Mouse (Mus musculus) limb, embryonic 12.5 days (tissue): ENCODE results near the gene Fbxw7. TPM values are rescaled to one million over a fixed set of nuclear protein-coding genes. Genes with fewer than 3 reads are reported as not detected.

Experiments used
- ATAC-seq: fragments of 200-750 bp; cut with Nextera tagmentation; 2 replicates; pipeline ENCODE4 v1.8.0; 2017; ENCODE audit warnings: low read depth, moderate TSS enrichment; ENCODE audit not compliant: insufficient number of reproducible peaks, insufficient read depth, low FRiP score, low TSS enrichment
- H3K27ac ChIP-seq: fragments of 300-500 bp; sonication (generic); 2 replicates; pipeline ENCODE4 v1.5.1; 2016; ENCODE audit warnings: mild to moderate bottlenecking, moderate library complexity
- H3K27me3 ChIP-seq: fragments of 300-500 bp; sonication (generic); 2 replicates; pipeline ENCODE4 v1.6.1; 2016; ENCODE audit warnings: mild to moderate bottlenecking, moderate library complexity
- H3K36me3 ChIP-seq: fragments of 300-500 bp; sonication (generic); 2 replicates; pipeline ENCODE4 v1.6.1; 2016; ENCODE audit warnings: mild to moderate bottlenecking, moderate library complexity
- H3K4me1 ChIP-seq: fragments of 300-500 bp; sonication (generic); replicated peaks from 2 replicates; pipeline ENCODE4 v1.6.1; 2016
- H3K4me2 ChIP-seq: fragments of 300-500 bp; sonication (generic); 2 replicates; pipeline ENCODE4 v1.6.1; 2016; ENCODE audit warnings: mild to moderate bottlenecking, moderate library complexity
- H3K4me3 ChIP-seq: fragments of 300-500 bp; sonication (generic); replicated peaks from 2 replicates; pipeline ENCODE4 v1.5.1; 2016; ENCODE audit warnings: mild to moderate bottlenecking
- H3K9ac ChIP-seq: fragments of 300-500 bp; sonication (generic); replicated peaks from 2 replicates; pipeline ENCODE4 v1.6.1; 2016; ENCODE audit warnings: mild to moderate bottlenecking, moderate library complexity
- H3K9me3 ChIP-seq: fragments of 300-500 bp; sonication (generic); 2 replicates; pipeline ENCODE4 v1.6.1; 2016; ENCODE audit warnings: mild to moderate bottlenecking, moderate library complexity
- WGBS: fragments of 180-500 bp; shearing (Covaris S2); methylation state at CpG from one replicate; pipeline ENCODE4 v1.1.7; 2016; 5-methylcytosine and 5-hydroxymethylcytosine counted together
- polyA plus RNA-seq: library from polyadenylated mRNA; unstranded; fragments of >200 nt; fragmentation: Nextera tagmentation; extraction: Ambion mirVana; gene quantifications from 2 replicates; pipeline ENCODE4 v1.2.1, GENCODE M21; 2016

Fbxw7 gene
- polyA plus RNA-seq, 1 experiment from 2014 or later, result 10.8 TPM

- Histone ChIP-seq H3K9ac (no peak overlapping the region), H3K27ac (no peak overlapping the region), H3K27me3 (no peaks in the 10 kb centered on the region), H3K9me3 (no peaks in the 10 kb centered on the region), H3K4me1 (no peaks in the 10 kb centered on the region), H3K4me2 (no peak overlapping the region), H3K4me3 (no peak overlapping the region), H3K36me3 (peaks cover 17% of the 10 kb centered on the region; the same call in 1 of the 2 replicates)
- 99% methylated on average over 2 of the region's 2 CpGs for WGBS
- no peak for ATAC-seq
Measured at GRCm38 (mm10) chr3:84980158-84980557, 165.1 kb downstream of the Fbxw7 start.

GRCm38 (mm10) chr3:84982688-84983087 is 167.6 kb downstream of the Fbxw7 start:
- WGBS, result 56% methylated on average over 4 of the region's 4 CpGs
- Histone ChIP-seq H3K4me3 (no peak overlapping the region), H3K9ac (no peak overlapping the region)

GRCm38 (mm10) chr3:84985121-84985625 is 170.1 kb downstream of the Fbxw7 start:
- H3K27ac ChIP-seq, result no peak overlapping the region
- H3K9me3 ChIP-seq, result no peaks in the 10 kb centered on the region
- no peak overlapping the region for H3K4me3 ChIP-seq
- peaks cover under 1% of the 10 kb centered on the region; the same call in 1 of the 2 replicates for H3K36me3 ChIP-seq
- no peak overlapping the region for H3K9ac ChIP-seq
- no peaks in the 10 kb centered on the region for H3K27me3 ChIP-seq
- WGBS, result 91% methylated on average over 8 of the region's 8 CpGs
- H3K4me2 ChIP-seq, result no peak overlapping the region
- H3K4me1 ChIP-seq, result no peaks in the 10 kb centered on the region
- ATAC-seq, result no peak

More at GRCm38 (mm10) chr3:84982688-84983087, 167.6 kb downstream of the Fbxw7 start:
- no peak overlapping the region for H3K4me2 ChIP-seq
- H3K4me1 ChIP-seq, result no peaks in the 10 kb centered on the region
- H3K27ac ChIP-seq, result no peak overlapping the region
- peaks cover 9% of the 10 kb centered on the region; the same call in 1 of the 2 replicates for H3K36me3 ChIP-seq
- ATAC-seq, result no peak
- H3K9me3 ChIP-seq, result no peaks in the 10 kb centered on the region
- no peaks in the 10 kb centered on the region for H3K27me3 ChIP-seq

DNA sequence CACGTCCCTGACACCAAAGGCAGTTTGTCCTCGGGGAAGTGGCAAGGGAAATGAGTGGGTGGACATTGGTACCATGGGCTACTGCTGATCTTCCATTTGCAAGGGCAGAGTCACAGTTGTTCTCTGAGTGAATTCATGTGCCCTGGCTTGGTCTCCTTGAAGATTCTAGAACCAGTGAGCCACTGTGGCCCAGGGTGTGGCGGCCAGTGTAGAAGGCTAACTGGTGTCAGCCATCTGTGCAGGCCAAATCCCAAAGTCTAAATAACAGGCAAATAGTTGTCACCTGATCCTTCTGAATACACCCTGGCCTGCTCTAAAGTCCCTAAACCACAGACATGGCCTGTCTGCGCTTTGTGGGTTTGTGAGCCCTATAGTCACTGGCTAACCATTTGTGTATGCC is 173.8 kb downstream of the Fbxw7 start:
- no peak for ATAC-seq
- no peak overlapping the region for H3K9ac ChIP-seq
- H3K4me1 ChIP-seq, result 0 out of 2 replicates have a peak, but pooled peaks cover 2% of the 10 kb centered on the region
- H3K27me3 ChIP-seq, result no peaks in the 10 kb centered on the region
- no peak overlapping the region for H3K4me2 ChIP-seq
- no peak overlapping the region for H3K27ac ChIP-seq
- no peak overlapping the region for H3K4me3 ChIP-seq
- H3K36me3 ChIP-seq, result no peaks in the 10 kb centered on the region
- 90% methylated on average over 4 of the region's 4 CpGs for WGBS
- H3K9me3 ChIP-seq, result 0 out of 2 replicates have a peak, but pooled peaks cover 3% of the 10 kb centered on the region

DNA sequence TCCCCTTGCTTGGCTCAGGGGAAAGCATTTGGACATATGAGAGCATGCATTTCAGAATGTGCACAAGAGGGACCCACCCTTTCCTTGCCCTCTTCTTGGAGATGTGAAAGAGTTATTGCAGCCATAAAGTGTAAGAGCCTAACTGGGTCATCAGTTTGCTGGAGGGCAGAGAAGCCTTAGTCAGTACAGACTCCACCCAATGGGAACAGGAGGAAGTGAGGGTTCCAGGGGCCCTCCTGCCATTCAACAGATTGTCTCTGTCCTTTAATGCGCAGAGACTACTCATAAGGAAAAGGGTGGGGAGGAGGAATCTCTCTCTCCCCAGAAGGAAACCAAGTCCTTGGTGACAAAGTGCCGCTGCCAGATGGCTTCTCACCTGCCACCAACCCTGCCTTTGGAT is 190.2 kb downstream of the Fbxw7 start:
- no peak overlapping the region for H3K27ac ChIP-seq
- 81% methylated on average over 2 of the region's 2 CpGs for WGBS
- H3K4me1 ChIP-seq, result no peaks in the 10 kb centered on the region
- ATAC-seq, result no peak
- no peak overlapping the region for H3K9ac ChIP-seq
- H3K4me3 ChIP-seq, result no peak overlapping the region
- H3K4me2 ChIP-seq, result no peak overlapping the region
- H3K9me3 ChIP-seq, result no peaks in the 10 kb centered on the region
- H3K27me3 ChIP-seq, result no peaks in the 10 kb centered on the region
- no peaks in the 10 kb centered on the region for H3K36me3 ChIP-seq

DNA sequence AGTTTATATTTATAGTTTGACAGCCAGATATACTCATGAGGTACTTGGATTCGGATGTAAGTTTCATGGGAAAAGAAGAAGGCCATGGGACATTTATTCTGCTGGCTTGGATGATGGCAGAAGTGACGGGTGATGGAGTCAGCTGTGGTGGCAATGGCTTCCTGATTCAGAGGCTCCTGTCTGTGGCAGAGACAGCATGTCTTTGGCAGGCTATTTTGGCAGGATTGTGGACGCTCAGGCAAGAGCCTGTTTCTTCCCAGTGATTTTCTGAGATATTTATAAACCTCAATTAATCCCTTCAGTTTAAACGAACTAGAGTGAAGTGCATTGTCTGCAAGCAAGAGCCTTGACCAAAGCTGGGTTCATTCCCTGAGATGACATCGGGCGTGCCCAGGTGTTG is 197.8 kb downstream of the Fbxw7 start:
- Histone ChIP-seq H3K4me1 (no peaks in the 10 kb centered on the region), H3K27me3 (no peaks in the 10 kb centered on the region), H3K27ac (no peak overlapping the region), H3K9ac (no peak overlapping the region), H3K36me3 (no peaks in the 10 kb centered on the region), H3K4me2 (no peak overlapping the region), H3K4me3 (no peak overlapping the region), H3K9me3 (no peaks in the 10 kb centered on the region)
- 82% methylated on average over 6 of the region's 6 CpGs for WGBS
- ATAC-seq, result no peak

DNA sequence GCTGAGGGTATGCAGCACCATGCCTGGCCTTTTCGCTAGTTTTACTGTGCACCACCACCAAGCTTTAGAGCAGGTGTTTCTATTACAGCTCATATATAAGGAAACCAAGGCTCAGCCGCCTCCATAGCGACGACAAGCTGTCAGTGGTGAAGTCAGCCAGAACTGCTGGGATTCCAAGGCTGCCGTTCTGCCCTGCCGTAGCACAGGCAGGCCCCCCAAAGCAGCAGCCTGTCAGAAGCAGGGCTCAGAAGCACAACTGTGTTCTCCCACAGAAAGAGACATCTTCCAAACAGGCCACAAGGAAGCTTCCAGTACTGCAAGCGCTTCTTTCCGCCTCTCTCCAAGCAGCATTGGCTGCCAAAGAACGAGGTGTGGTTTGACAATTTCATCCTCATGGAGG is 200.6 kb downstream of the Fbxw7 start:
- no peak overlapping the region for H3K4me2 ChIP-seq
- no peak overlapping the region for H3K4me3 ChIP-seq
- 53% methylated on average over 9 of the region's 9 CpGs for WGBS
- H3K36me3 ChIP-seq, result no peaks in the 10 kb centered on the region
- H3K4me1 ChIP-seq, result no peaks in the 10 kb centered on the region
- no peaks in the 10 kb centered on the region for H3K27me3 ChIP-seq
- no peak overlapping the region for H3K9ac ChIP-seq
- no peaks in the 10 kb centered on the region for H3K9me3 ChIP-seq
- ATAC-seq, result no peak; the same call in 1 of the 2 replicates
- no peak overlapping the region for H3K27ac ChIP-seq

DNA sequence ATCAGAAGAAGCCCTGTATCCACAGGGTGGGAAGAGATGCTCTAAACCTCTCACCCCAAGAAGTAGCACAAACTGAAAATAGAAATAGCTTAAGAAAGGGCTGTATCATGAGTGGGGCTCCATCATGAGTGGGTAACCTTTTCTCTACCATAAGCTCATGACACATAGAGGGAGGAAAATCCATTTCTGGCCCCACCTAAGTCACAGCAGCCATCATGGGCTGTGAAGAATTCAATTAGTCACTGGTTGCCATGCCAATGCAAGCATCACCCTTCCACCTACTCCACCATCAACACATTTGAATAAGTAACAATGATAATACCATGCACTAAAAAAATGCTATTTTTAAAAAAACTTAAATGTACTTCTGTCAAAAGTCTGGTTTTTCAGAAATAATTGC is 205.1 kb downstream of the Fbxw7 start:
- Histone ChIP-seq H3K9ac (no peak overlapping the region), H3K27me3 (0 out of 2 replicates have a peak, but pooled peaks cover under 1% of the 10 kb centered on the region), H3K4me1 (no peaks in the 10 kb centered on the region), H3K4me3 (no peak overlapping the region), H3K9me3 (no peaks in the 10 kb centered on the region), H3K4me2 (no peak overlapping the region), H3K36me3 (no peaks in the 10 kb centered on the region), H3K27ac (no peak overlapping the region)
- no peak for ATAC-seq

GRCm38 (mm10) chr3:85021816-85022215 is 206.7 kb downstream of the Fbxw7 start:
- no peak overlapping the region for H3K27ac ChIP-seq
- no peak overlapping the region for H3K4me3 ChIP-seq
- H3K4me1 ChIP-seq, result no peaks in the 10 kb centered on the region
- H3K4me2 ChIP-seq, result no peak overlapping the region
- no peak for ATAC-seq
- WGBS, result 93% methylated on average over 6 of the region's 6 CpGs
- H3K27me3 ChIP-seq, result 0 out of 2 replicates have a peak, but pooled peaks cover 3% of the 10 kb centered on the region
- no peak overlapping the region for H3K9ac ChIP-seq
- no peaks in the 10 kb centered on the region for H3K36me3 ChIP-seq
- H3K9me3 ChIP-seq, result no peaks in the 10 kb centered on the region

- Histone ChIP-seq H3K27me3 (0 out of 2 replicates have a peak, but pooled peaks cover 3% of the 10 kb centered on the region), H3K4me1 (no peaks in the 10 kb centered on the region), H3K36me3 (no peaks in the 10 kb centered on the region), H3K9me3 (no peaks in the 10 kb centered on the region), H3K9ac (no peak overlapping the region), H3K4me2 (no peak overlapping the region), H3K4me3 (no peak overlapping the region), H3K27ac (no peak overlapping the region)
- ATAC-seq, result no peak
- 80% methylated on average over 11 of the region's 11 CpGs for WGBS
Measured at GRCm38 (mm10) chr3:85022800-85023199, 207.7 kb downstream of the Fbxw7 start.

DNA sequence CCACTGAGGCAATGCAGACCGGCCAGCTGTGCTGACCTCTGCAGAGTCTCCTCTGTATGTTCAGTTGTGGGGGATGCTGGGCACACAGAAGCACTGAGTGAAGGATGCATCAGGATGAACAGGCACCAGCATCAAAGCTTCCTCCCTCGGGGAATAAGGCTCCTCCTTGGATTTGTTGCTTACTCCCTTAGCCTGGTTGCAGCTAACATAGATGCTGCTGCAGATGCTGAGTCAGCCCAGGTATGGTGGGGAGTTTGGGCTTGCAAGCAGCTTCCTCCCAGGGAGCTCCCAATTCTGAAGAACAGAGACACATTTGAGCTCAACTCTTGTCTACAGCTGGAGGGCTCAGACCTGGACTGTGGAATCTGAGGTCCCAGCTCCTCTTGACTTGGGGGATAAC is 209.2 kb downstream of the Fbxw7 start:
- Histone ChIP-seq H3K9ac (no peak overlapping the region), H3K4me1 (no peaks in the 10 kb centered on the region), H3K4me2 (no peak overlapping the region), H3K27me3 (0 out of 2 replicates have a peak, but pooled peaks cover 3% of the 10 kb centered on the region), H3K4me3 (no peak overlapping the region), H3K9me3 (no peaks in the 10 kb centered on the region), H3K36me3 (no peaks in the 10 kb centered on the region), H3K27ac (no peak overlapping the region)
- WGBS, result 70% methylated on average over 2 of the region's 2 CpGs
- ATAC-seq, result no peak
